Mouse (Mus musculus) stomach, postnatal 0 days (tissue): Measurements from ENCODE around the gene Galnt14.

Experiments
- CTCF ChIP-seq: IDR thresholded peaks from 2 replicates; pipeline ENCODE4 v1.5.1; 2016; ENCODE audit warnings: antibody characterized with exemption, low read depth, mild to moderate bottlenecking, moderate library complexity
- EP300 ChIP-seq: optimal IDR thresholded peaks from 2 replicates; pipeline ENCODE3; 2016; ENCODE audit warnings: antibody characterized with exemption

- TF ChIP-seq CTCF (no peak), EP300 (no peak)
These were observed 9.2 kb downstream of the Galnt14 start for GRCm38 (mm10) chr17:73701016-73701415.
